Mouse (Mus musculus): Measurements from ENCODE around the gene Cdc34. TPM values are rescaled to one million over a fixed set of nuclear protein-coding genes. Genes with fewer than 3 reads are reported as not detected.

Cdc34 gene
- polyA plus RNA-seq, 1 experiment from 2014 or later: 137 TPM

- WGBS: 95% methylated on average over 15 of the region's 15 CpGs
- no peak for ATAC-seq
- H3K36me3 ChIP-seq: peaks cover 53% of the 10 kb centered on the region
Observed at GRCm38 (mm10) chr10:79733847-79734246, 51.9 kb downstream of the Cdc34 start.

GRCm38 (mm10) chr10:79735361-79735760 is 53.4 kb downstream of the Cdc34 start:
- Histone ChIP-seq H3K36me3 (peaks cover 68% of the 10 kb centered on the region), H3K4me3 (replicated peaks) (no peak overlapping the region), H3K27ac (no peak overlapping the region), H3K9me3 (peaks cover 15% of the 10 kb centered on the region), H3K27me3 (replicated peaks) (no peaks in the 10 kb centered on the region; the same call in 1 of the 2 replicates), H3K4me2 (replicated peaks) (peak overlapping the region; percentile 31), H3K9ac (no peak overlapping the region), H3K4me1 (replicated peaks) (no peaks in the 10 kb centered on the region)
- ATAC-seq: peak; percentile 15; the same call in 1 of the 2 replicates
- 32% methylated on average over 41 of the region's 52 CpGs for WGBS

More at GRCm38 (mm10) chr10:79733847-79734246, 51.9 kb downstream of the Cdc34 start:
- Histone ChIP-seq H3K4me2 (replicated peaks) (no peak overlapping the region), H3K9ac (no peak overlapping the region), H3K4me3 (replicated peaks) (no peak overlapping the region), H3K27ac (no peak overlapping the region), H3K4me1 (replicated peaks) (no peaks in the 10 kb centered on the region), H3K27me3 (replicated peaks) (no peaks in the 10 kb centered on the region; the same call in 1 of the 2 replicates), H3K9me3 (peaks cover 4% of the 10 kb centered on the region)

- peaks cover 81% of the 10 kb centered on the region for H3K36me3 ChIP-seq
- WGBS: 88% methylated on average over 14 of the region's 14 CpGs
Observed at GRCm38 (mm10) chr10:79736706-79737105, 54.7 kb downstream of the Cdc34 start.

More at GRCm38 (mm10) chr10:79736706-79737105, 54.7 kb downstream of the Cdc34 start:
- Histone ChIP-seq H3K4me2 (replicated peaks) (no peak overlapping the region), H3K9ac (no peak overlapping the region), H3K27me3 (replicated peaks) (no peaks in the 10 kb centered on the region; the same call in 1 of the 2 replicates), H3K4me3 (replicated peaks) (no peak overlapping the region), H3K27ac (no peak overlapping the region), H3K9me3 (peaks cover 22% of the 10 kb centered on the region), H3K4me1 (replicated peaks) (no peaks in the 10 kb centered on the region)
- no peak for ATAC-seq

Other genes with a start within 250 kb of the Cdc34 start
- not detected in 2 replicates for gene Vmn2r83, start 213.5 kb upstream of the Cdc34 start, polyA plus RNA-seq (2015; fragmentation: Nextera tagmentation; extraction: Ambion mirVana)
- gene Plpp2, start 148.4 kb upstream of the Cdc34 start, polyA plus RNA-seq (2015; fragmentation: Nextera tagmentation; extraction: Ambion mirVana): 106 and 121 TPM in 2 replicates
- gene Mier2, start 127.0 kb upstream of the Cdc34 start, polyA plus RNA-seq (2015; fragmentation: Nextera tagmentation; extraction: Ambion mirVana): 40.5 and 44.3 TPM in 2 replicates
- not detected in 2 replicates for gene Theg, start 94.9 kb upstream of the Cdc34 start, polyA plus RNA-seq (2015; fragmentation: Nextera tagmentation; extraction: Ambion mirVana)
- gene C2cd4c, start 68.2 kb upstream of the Cdc34 start, polyA plus RNA-seq (2015; fragmentation: Nextera tagmentation; extraction: Ambion mirVana): 0.05 and 0.06 TPM in 2 replicates
- gene Shc2, start 44.3 kb upstream of the Cdc34 start, polyA plus RNA-seq (2015; fragmentation: Nextera tagmentation; extraction: Ambion mirVana): 7.6 and 8.2 TPM in 2 replicates
- gene Odf3l2, start 36.5 kb upstream of the Cdc34 start, polyA plus RNA-seq (2015; fragmentation: Nextera tagmentation; extraction: Ambion mirVana): not detected in 2 replicates
- gene Madcam1, start 17.6 kb upstream of the Cdc34 start, polyA plus RNA-seq (2015; fragmentation: Nextera tagmentation; extraction: Ambion mirVana): 23.6 and 28.6 TPM in 2 replicates
- 62.8 and 63.0 TPM in 2 replicates for gene Tpgs1, start 12.8 kb upstream of the Cdc34 start, polyA plus RNA-seq (2015; fragmentation: Nextera tagmentation; extraction: Ambion mirVana)
- 0.52 and 0.76 TPM in 2 replicates for gene Gzmm, start 6.8 kb downstream of the Cdc34 start, polyA plus RNA-seq (2015; fragmentation: Nextera tagmentation; extraction: Ambion mirVana)
- 1,119 and 1,131 TPM in 2 replicates for gene Bsg, start 22.3 kb downstream of the Cdc34 start, polyA plus RNA-seq (2015; fragmentation: Nextera tagmentation; extraction: Ambion mirVana)
- 0.18 and 0.23 TPM in 2 replicates for gene Hcn2, start 34.4 kb downstream of the Cdc34 start, polyA plus RNA-seq (2015; fragmentation: Nextera tagmentation; extraction: Ambion mirVana)
- 37.8 and 45.5 TPM in 2 replicates for gene Polrmt, start 64.4 kb downstream of the Cdc34 start, polyA plus RNA-seq (2015; fragmentation: Nextera tagmentation; extraction: Ambion mirVana)
- gene Fgf22, start 72.9 kb downstream of the Cdc34 start, polyA plus RNA-seq (2015; fragmentation: Nextera tagmentation; extraction: Ambion mirVana): 0.09 and 0.28 TPM in 2 replicates
- gene Rnf126, start 84.8 kb downstream of the Cdc34 start, polyA plus RNA-seq (2015; fragmentation: Nextera tagmentation; extraction: Ambion mirVana): 89.8 and 91.6 TPM in 2 replicates
- 14.0 and 16.1 TPM in 2 replicates for gene Fstl3, start 95.1 kb downstream of the Cdc34 start, polyA plus RNA-seq (2015; fragmentation: Nextera tagmentation; extraction: Ambion mirVana)
- gene Prss57, start 108.8 kb downstream of the Cdc34 start, polyA plus RNA-seq (2015; fragmentation: Nextera tagmentation; extraction: Ambion mirVana): 0.09 TPM in 1 of 2 replicates, not detected in the other
- gene Palm, start 111.4 kb downstream of the Cdc34 start, polyA plus RNA-seq (2015; fragmentation: Nextera tagmentation; extraction: Ambion mirVana): 48.1 and 48.5 TPM in 2 replicates
- 141 and 154 TPM in 2 replicates for gene Misp, start 138.8 kb downstream of the Cdc34 start, polyA plus RNA-seq (2015; fragmentation: Nextera tagmentation; extraction: Ambion mirVana)
- 307 and 314 TPM in 2 replicates for gene Ptbp1, start 172.2 kb downstream of the Cdc34 start, polyA plus RNA-seq (2015; fragmentation: Nextera tagmentation; extraction: Ambion mirVana)
- 3.7 and 3.9 TPM in 2 replicates for gene Prtn3, start 192.3 kb downstream of the Cdc34 start, polyA plus RNA-seq (2015; fragmentation: Nextera tagmentation; extraction: Ambion mirVana)
- 31.3 and 32.7 TPM in 2 replicates for gene Plppr3, start 192.4 kb downstream of the Cdc34 start, polyA plus RNA-seq (2015; fragmentation: Nextera tagmentation; extraction: Ambion mirVana)
- gene Elane, start 204.1 kb downstream of the Cdc34 start, polyA plus RNA-seq (2015; fragmentation: Nextera tagmentation; extraction: Ambion mirVana): 1.1 and 2.6 TPM in 2 replicates
- gene Cfd, start 208.7 kb downstream of the Cdc34 start, polyA plus RNA-seq (2015; fragmentation: Nextera tagmentation; extraction: Ambion mirVana): not detected in 2 replicates
- gene Med16, start 226.7 kb downstream of the Cdc34 start, polyA plus RNA-seq (2015; fragmentation: Nextera tagmentation; extraction: Ambion mirVana): 37.3 and 39.8 TPM in 2 replicates
- gene Gm26602, start 228.7 kb downstream of the Cdc34 start, polyA plus RNA-seq (2015; fragmentation: Nextera tagmentation; extraction: Ambion mirVana): 17.7 TPM in 1 of 2 replicates, not detected in the other
- 0.52 and 1.1 TPM in 2 replicates for gene Kiss1r, start 234.8 kb downstream of the Cdc34 start, polyA plus RNA-seq (2015; fragmentation: Nextera tagmentation; extraction: Ambion mirVana)
- gene R3hdm4, start 239.0 kb downstream of the Cdc34 start, polyA plus RNA-seq (2015; fragmentation: Nextera tagmentation; extraction: Ambion mirVana): 108 and 116 TPM in 2 replicates
- gene Arid3a, start 244.8 kb downstream of the Cdc34 start, polyA plus RNA-seq (2015; fragmentation: Nextera tagmentation; extraction: Ambion mirVana): 18.7 and 19.0 TPM in 2 replicates